Mouse (Mus musculus) lung, postnatal 36 days (tissue): Measurements from ENCODE around the gene Hrg.
A peak's percentile ranks its signal among the peaks of the same experiment; 100 is the strongest.
"Not testable (repeated sequence)": the region's sequence is repeated elsewhere in the genome, so short reads cannot be mapped to it uniquely, and the experiment has no call there.

Experiments used
- DNase-seq: peaks from one replicate; pipeline ENCODE4 v3.0.0; 2022; ENCODE audit warnings: mixed read lengths

Gene Hrg

DNA sequence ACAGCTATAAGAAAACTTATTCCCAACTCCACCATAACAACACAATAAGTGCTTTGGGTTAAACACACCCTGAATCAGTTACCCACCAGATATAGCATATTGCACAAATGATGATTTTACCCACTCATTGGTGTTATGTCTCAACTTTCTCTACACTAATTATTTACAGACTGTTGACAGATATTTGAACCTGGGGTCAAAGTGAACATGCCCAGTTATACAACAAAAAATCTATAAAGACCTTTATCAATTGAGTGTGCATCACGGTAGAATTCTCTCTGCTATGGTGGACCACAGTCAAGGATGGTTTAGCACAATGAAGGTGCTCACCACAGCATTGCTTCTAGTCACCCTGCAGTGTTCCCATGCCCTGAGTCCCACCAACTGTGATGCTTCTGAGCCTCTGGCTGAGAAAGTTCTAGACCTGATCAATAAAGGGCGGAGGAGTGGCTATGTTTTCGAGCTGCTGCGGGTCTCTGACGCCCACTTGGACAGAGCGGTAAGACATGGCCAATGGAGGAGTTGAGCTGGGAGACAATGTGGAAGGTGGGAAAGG lies at the start of gene Hrg:
Hrg (plus strand) TSS at position 233 of the 556 bp plus-strand sequence.
- no peak for DNase-seq

DNA sequence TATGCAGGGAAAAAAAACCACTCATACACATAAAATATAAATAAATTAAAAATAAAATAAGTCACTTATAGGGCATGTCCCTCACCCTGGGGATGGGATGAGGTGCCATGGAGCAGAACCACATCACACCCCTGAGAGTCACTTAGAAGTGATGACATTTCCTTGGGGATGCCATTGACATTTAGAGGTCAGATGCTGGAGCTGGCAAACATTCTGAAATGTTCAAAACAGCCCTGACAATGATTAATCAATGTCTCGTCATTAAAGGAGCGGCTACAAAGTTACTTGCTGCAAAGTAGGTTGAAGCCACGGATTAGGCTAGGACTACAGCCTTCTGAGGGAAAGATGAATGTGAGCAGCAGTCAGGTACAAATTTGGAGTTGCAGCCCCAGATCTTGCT lies 49.5 kb upstream of the Hrg start:
- no peak for DNase-seq

DNA sequence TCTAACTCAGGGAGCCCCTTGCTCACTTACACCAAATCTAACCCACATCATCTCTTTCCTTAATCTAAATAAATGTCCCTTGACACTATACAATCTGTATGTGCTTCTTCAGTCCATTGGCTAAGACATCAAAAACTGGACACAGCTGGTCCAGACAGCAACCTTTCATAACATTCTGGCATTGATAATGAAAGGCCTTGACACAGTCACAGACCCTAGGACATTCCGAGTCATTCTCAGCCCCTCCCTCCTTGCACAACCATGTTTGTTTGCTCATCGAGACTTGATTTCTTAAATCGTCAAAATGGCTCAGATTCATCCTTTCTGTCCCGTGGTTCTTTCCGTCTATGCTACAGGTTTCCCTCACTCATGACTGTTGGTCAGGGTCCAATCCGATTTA lies 41.6 kb upstream of the Hrg start:
- no peak for DNase-seq

DNA sequence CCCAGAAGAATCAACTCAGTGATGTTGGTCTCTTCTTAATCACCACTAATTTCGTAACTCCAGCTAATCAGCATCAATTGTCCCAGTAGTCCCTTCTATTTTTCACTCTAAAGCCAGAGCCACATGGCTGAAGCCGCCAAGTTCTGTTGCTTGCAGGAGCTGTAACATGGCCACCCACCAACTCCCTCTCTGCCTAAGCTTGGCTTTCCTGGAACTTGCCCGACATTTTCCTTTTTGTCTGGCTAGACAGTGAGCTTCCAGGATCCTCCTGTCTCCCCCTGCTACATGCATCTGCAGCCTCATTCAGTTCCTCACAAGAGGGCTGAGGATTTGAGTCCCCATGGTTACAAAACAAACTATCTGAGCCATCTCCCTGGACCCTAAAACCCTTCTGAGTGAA lies 38.9 kb upstream of the Hrg start:
- DNase-seq: peak; percentile 12

DNA sequence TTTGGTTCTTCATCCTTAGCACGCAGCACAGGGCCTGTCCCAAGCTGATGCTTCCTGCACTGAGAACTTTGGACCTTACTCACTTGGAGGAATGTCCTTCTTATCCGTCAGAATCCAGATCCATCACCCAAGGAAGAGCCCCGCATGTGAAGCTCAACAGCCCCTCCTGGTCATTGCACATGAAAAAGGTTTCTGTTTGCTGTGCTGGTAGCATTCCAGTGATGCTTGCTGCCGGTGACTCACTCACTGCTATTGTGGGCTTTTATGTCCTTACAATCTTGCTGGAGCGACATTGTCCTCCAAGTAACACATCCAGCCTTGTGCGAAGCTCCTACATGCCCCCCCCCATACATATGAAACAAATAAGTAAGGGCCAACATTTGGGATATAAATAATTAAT lies 38.0 kb upstream of the Hrg start:
- DNase-seq: no peak

DNA sequence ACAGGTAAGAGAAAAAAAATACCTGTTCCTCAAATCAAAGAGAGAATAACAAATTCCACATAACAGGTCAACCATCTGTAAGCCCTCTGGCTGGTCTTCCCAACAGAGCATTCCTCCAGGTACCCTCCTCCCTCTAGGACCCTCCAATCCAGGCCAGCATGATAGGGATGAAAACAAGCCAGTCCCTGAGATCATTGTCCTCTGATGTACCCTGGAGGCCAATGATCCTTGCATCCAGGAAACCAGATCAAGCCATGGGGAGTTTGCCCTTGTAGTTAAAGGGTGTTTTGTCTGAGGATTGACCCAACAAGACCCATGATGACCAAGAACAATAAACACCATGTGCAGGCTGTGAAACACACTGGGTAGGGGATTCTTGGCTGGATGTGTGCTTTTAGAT lies 36.6 kb upstream of the Hrg start:
- DNase-seq: no peak

DNA sequence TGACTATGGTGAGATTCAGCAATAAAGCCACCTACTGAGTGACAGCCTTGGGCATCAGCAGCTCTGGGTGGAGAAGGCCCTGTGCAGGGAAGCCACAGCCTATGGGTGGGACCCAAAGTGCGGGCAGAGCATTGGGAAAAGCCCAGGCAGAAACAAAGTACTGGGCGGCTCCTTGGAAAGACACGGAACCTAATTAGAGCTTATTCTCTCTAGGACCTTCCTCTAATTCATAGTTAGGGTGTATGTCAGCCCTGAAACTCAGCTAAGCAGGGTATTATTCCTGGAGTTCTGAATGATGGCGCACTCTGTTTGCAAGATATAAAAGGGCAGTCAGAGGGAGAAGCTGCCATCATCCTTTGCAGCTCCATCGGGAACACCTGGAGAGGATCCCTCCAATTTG lies 32.8 kb upstream of the Hrg start, which contains the start of gene Fetub:
Fetub (plus strand) TSS at position 301 of the 400 bp plus-strand sequence.
- DNase-seq: no peak

DNA sequence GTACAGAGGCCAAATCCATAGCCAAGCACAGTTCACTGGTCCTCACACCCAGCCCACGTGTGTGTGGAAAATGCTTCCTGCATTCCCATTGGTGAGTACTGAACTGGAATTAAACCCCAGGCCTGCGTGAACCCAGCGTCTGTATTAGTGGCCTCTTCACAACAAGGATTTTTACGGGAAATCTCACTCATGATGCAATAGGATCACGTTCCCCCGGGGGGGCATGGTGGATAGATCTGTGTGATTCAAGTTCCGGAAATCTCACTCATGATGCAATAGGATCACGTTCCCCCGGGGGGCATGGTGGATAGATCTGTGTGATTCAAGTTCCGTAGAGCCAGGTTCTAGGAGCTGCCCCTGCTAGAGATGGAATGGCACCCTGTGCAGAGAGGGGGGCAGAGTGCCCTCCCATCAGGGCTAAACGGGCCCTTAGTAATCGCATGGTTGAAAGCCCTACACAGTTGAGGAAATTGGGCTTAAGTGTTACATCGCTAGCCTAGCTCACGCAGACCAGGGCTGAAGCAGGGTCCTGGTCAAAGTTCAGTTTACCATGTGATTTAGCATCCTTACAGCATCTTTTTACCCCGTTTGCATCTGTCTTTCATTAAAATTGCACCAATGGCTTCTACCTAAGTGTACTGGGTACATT lies 32.1 kb upstream of the Hrg start:
- peak; percentile 8 for DNase-seq

DNA sequence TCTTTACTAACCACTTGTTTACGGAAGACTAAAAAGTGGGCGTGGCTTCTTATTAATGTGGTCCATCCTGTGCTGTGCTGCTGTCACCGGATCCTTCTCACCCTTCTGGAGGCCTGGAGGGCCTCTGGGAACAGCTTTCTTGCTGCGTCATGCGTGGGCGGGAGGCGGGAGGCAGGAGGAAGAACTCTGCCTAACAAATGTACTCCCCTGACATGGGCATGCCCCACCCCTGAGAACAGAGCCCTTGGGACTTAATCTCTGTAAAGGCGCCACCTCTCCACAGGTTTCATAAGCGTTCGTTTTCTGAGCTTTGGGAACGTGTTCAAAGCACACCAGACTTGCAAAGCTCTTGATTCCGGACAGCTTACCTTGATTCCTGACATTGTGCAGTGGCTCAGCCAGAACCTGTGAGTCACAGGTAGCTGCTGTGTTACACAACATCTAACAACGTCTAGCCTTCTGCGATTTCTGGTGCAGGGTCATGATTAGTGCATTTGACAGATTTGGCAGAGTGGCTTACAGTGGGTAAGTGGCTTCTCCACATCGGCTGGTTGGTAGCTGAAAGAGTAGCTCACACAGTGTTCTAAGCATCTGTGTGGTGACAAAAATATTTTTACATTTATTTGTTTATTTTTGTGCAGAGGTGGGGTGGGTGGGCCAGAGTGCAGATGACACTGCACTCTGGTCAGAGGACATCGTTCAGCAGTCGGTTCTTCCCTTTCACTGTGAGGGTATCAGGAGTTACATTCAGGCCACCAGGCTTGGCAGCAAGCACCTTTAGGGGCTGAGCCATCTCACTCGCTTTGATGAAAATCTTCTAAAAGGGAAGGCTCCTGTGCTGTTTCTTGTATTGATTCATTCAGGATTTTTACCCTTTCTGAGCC lies 30.7 kb upstream of the Hrg start:
- peak; percentile 75 for DNase-seq

DNA sequence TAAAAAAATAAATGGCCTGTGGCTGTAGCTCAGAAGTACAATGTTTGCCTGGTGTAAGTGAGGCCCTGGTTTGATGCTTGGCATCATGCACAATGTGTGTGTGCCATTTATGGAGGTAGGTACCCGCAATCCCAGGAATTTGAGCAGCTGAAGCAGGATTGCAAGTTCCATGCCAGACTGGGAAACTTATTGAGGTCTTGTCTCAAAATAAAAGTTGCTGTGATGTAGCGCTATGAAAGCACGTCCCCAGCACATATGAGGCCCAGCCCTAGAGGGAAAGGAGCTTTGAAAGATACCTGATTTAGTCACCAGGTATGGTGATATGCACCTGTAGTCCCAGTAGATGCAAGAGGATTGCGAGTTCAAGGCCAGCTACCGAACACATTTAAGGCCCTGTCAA lies 29.1 kb upstream of the Hrg start:
- DNase-seq: no peak

DNA sequence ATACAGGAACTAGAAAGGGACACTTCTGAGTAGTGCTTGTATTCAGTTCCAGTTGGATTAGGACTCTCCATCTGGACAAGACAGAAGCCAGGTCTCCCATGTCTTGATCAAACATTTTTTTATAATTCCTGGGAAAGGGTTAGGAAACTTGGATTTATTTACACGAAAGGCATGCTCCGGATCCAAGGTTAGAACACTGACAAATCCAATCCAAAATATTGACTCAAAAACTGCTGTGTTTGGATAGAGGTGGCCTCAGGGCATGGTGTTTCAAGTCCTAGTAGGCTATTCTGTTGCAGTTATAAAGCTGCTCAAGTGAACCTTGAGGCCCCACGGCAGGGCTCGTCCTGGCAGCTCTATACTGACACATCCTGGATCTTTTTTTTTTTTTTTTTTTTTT lies 28.4 kb upstream of the Hrg start:
- no peak for DNase-seq

DNA sequence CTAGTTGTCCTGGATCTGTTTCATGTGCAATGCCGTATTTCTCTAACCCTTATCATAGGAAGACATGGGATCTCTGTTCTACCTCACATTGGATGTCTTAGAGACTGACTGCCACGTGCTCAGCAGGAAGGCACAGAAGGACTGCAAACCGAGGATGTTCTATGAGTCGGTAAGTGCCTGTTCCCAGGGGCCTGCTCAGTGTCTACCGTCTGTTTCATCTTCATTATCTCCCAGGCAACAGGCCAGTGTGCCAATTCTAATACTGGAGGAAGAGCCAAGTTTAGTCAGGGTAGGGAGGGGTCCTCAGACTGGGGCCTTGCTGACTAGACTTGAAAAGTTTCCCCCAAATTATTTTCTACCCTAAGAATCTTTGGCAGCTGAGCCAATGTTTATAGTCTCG lies 21.3 kb upstream of the Hrg start:
- DNase-seq: no peak

DNA sequence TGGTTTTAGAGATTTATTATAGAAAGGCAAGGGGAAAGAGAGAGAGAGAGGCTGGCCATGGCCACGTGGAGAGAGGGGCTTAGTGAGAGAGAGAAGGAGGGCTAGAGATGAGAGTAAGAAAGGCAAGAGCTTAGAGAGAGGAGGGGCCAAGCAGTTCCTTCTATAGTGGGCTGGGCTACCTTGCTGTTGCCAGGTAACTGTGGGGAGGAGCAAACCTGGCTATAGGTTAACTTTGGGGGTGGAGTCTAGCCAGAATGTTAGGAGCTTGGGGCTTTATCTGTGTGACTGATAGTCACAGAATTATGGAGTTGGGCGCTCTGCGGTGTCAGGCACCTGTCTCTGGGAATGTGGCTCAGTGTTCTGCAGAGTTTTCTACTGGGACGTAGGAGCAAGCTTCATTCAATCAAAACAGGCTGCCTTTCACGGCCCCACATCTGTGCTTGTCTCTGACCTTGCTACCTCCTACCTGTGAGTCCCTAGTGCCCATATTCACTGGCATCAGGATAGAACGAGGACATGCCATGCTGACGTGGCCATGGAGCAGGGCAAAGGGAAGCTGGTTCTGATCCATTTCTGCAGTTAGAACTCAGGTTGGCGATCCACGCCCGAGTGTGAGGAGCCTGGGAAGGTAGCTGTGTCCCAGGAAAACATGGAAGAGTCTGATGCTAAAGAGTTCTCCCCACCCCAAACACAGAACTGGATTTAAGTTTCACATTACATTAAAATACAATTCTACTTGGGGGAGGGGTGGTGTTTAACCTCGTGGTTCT lies 19.3 kb upstream of the Hrg start:
- no peak for DNase-seq

DNA sequence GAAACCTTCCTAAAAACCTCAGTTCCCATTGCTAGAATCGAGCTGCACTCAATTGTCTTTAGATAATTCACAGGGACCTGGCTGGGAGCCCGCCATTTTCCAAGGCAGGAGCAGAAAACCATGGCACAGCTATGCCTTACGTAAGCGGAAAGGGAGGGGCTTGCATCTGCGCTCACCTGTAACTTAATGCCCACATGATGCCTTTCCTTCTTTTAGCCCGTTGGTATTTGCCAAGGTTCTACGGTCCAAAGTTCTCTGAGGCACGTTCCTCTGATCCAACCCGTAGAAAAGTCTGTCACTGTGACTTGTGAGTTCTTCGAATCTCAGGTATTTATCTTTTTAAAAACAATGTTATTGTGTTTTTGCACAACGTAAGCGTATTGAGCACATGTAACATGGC lies 13.2 kb upstream of the Hrg start:
- no peak for DNase-seq

DNA sequence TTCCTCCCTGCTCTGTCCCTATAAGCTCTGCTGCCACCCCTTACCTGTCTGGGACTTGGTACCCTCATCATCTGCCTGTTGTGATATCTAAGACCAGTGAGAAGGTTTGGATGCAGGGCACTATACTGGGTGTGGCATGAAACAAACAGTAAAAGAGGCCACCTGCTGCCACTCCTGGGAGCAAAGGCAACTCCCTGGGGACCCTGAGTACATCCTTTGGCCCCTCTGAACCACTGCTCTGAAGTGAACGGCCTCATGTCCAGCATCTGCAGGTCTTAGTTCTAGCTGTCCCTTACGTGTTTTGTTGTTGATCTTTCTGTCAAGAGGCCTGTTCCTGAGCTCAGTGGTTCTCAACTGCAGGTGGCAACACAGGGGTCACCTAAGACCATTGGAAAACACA lies 12.3 kb upstream of the Hrg start:
- no peak for DNase-seq

DNA sequence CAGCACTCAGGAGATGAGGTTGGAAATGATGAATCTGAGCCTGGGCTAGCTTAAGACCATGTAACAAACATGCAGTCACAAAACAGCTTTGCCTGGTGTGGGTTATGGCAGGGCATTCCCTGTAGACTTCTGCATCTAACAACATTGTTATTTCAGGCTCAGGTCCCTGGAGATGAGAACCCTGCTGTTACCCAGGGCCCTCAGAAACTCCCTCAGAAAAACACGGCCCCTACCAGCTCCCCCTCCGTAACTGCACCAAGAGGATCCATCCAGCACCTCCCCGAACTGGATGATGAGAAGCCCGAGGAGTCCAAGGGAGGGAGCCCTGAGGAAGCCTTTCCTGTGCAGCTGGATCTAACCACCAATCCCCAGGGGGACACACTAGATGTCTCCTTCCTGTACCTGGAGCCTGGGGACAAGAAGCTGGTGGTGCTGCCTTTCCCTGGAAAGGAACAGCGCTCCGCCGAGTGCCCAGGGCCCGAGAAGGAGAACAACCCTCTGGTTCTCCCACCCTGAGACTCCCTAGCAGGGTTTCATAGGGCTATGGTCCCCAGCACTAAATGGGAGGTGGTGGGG lies 11.7 kb upstream of the Hrg start:
- DNase-seq: no peak

DNA sequence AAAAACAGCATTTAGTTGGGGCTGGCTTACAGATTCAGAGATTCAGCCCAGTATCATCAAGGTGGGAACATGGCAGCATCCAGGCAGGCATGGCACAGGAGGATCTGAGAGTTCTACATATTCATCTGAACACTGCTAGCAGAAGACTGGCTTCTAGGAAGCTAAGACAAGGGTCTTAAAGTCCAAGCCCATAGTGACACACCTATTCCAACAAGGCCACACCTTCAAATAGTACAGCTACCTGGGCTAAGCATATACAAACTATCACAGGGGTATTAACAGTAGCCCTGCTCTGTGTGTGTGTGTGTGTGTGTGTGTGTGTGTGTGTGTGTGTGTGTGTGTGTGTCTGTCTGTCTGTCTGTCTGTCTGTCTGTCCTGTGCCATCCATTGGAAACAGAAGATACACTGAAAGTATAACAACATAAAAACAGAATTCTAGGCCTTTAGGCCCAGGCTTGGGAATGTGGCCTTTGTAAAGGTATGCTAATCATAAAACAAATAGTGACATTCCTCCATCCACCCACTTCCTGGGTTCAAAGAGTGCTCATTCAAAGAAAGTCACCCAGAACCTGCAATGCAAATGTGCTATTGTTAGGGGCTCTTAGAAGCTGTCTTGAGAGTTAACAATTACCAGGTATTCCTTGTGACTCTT lies 8.9 kb upstream of the Hrg start:
- not testable (repeated sequence) for DNase-seq

DNA sequence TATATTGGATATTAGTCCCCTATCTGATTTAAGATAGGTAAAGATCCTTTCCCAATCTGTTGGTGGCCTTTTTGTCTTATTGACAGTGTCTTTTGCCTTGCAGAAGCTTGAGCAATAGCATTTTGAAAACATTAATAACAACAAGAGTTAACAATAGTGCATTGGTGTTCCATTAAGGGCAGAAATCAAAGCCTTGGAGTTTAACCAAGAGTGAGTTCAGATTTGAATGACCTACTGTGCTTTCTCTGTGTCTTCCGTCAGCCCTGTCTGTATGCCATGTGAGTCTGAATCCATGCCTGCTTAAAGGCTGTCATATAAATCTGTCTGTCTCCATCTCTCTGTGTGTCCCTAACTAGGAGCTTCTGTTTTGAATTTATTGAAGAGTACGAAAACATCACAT lies 3.5 kb upstream of the Hrg start:
- DNase-seq: no peak

DNA sequence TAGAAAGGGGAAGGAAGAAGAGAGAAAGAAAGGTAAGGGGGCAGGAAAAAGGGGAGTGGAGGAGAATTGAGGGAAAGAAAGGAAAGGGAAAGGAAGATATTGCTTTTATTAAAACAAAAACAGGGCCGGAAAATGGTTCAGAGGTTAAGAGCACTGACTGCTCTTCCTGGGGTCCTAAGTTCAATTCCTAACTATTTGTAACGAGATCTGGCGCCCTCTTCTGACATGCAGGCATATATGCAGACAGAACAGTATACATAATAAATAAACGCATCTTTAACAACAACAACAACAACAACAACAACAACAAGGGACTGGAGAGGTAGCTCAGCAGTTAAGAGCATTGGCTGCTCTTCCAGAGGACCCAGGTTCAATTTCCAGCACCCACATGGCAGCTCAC lies 2.2 kb downstream of the Hrg start:
- peak; percentile 3 for DNase-seq

DNA sequence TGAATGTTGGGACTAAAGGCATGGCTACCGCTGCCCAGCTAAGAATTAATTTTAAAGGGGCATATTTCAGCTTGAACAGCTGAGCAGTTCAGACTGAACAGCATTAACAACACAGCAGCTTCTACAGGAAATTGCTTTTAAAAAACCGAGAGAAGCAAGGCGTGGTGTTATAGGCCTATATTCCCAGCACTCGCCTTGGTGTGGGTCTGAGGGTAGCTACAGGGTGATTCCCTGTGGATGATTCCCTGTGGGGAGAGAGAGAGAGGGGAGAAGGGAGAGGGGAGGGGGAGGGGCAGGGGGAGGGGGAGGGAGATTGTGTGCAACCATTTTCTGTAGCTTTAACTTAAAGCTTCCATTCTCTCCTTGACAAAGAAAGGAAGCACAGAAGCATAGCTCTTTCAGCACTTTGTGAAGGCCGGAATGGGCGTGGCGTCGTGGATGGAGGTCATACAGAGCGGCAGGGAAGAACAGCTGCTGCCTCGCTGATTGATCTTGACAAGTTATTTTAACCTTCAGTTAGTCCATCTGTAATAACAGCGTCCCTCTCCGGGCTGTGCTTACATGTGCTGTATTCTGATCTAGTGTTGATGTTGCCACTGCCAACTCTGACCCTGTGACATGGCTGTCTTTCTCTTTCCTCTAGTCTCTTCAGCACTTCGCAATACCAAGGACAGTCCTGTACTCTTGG lies 4.7 kb downstream of the Hrg start:
- no peak for DNase-seq

DNA sequence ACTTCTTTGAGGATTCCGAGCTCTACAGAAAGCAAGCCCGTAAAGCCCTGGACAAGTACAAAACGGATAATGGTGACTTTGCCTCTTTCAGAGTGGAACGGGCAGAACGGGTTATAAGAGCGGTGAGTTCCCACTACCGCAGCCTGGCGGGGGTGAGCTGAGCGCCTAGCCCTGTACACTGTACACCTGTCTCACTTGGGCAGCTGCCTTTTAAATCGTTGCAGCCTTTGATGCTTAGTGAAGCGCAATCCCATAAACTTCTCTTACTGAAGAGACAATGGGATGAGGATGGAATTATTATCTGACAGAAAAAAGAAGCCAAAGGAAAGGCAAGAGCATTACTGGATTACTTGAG lies 5.2 kb downstream of the Hrg start:
- DNase-seq: no peak

DNA sequence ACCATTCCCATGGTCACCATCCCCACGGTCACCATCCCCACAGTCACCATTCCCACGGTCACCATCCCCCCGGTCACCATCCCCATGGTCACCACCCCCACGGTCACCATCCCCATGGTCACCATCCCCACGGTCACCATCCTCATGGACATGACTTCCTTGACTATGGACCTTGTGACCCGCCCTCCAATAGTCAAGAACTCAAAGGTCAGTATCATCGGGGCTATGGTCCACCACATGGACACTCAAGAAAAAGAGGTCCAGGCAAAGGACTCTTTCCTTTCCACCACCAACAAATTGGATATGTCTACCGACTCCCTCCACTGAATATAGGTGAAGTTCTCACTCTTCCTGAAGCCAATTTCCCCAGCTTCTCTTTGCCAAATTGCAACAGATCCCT lies 10.2 kb downstream of the Hrg start:
- DNase-seq: no peak
